Mouse (Mus musculus) embryonic fibroblast, embryonic 13.5 days (primary cell): ENCODE measurements around the gene Avp. TPM values are rescaled to one million over a fixed set of nuclear protein-coding genes. Genes with fewer than 3 reads are reported as not detected.

ENCODE experiments used
- H3K27ac ChIP-seq: 2 replicates; pipeline ENCODE4 v1.5.1; 2012; ENCODE audit warnings: low read length, control low read depth, inconsistent platforms; ENCODE audit not compliant: insufficient read depth
- H3K4me1 ChIP-seq: 2 replicates; pipeline ENCODE4 v1.6.1; 2011; ENCODE audit warnings: low read length; ENCODE audit not compliant: control insufficient read depth, insufficient read depth
- H3K4me3 ChIP-seq: 2 replicates; pipeline ENCODE4 v1.5.1; 2011; ENCODE audit warnings: mild to moderate bottlenecking, control low read depth, low read length; ENCODE audit not compliant: insufficient read depth
- CTCF ChIP-seq: IDR thresholded peaks from 2 replicates; pipeline ENCODE4 v1.5.1; 2011; ENCODE audit warnings: mild to moderate bottlenecking, control low read depth, low read length, moderate library complexity, borderline replicate concordance; ENCODE audit not compliant: insufficient read depth
- POLR2A ChIP-seq: IDR thresholded peaks from 2 replicates; pipeline ENCODE4 v1.6.1; 2011; ENCODE audit warnings: low read depth, mild to moderate bottlenecking, control low read depth, low read length, moderate library complexity
- polyA plus RNA-seq: library from polyadenylated mRNA; stranded (reverse); fragments of >200 nt; gene quantifications from 2 replicates; pipeline ENCODE4 v1.2.4, GENCODE M21; 2011; ENCODE audit warnings: low read depth; ENCODE audit not compliant: missing spikeins, insufficient read length

Gene Avp
- polyA plus RNA-seq, 1 experiment = not detected

GRCm38 (mm10) chr2:130574960-130575359, 7.4 kb downstream of the Avp start:
- no peaks in the 10 kb centered on the region for H3K4me1 ChIP-seq

GRCm38 (mm10) chr2:130569926-130570325, 12.4 kb downstream of the Avp start:
- H3K4me3 ChIP-seq = no peak overlapping the region
- no peak overlapping the region for H3K27ac ChIP-seq
- no peak for TF ChIP-seq POLR2A
- no peak for TF ChIP-seq CTCF
- no peaks in the 10 kb centered on the region for H3K4me1 ChIP-seq

More at GRCm38 (mm10) chr2:130574960-130575359, 7.4 kb downstream of the Avp start:
- TF ChIP-seq POLR2A (no peak), CTCF (no peak)
- no peak overlapping the region for H3K4me3 ChIP-seq
- no peak overlapping the region for H3K27ac ChIP-seq

GRCm38 (mm10) chr2:130568921-130569320, 13.4 kb downstream of the Avp start:
- Histone ChIP-seq H3K4me3 (no peak overlapping the region), H3K27ac (no peak overlapping the region), H3K4me1 (peaks cover 4% of the 10 kb centered on the region; the same call in 1 of the 2 replicates)
- TF ChIP-seq POLR2A = no peak
- no peak for TF ChIP-seq CTCF

GRCm38 (mm10) chr2:130564983-130565382, 17.4 kb downstream of the Avp start:
- TF ChIP-seq CTCF (no peak), POLR2A (no peak)
- peak overlapping the region; percentile 72; the same call in 1 of the 2 replicates for H3K4me3 ChIP-seq
- no peak overlapping the region for H3K27ac ChIP-seq
- peaks cover 4% of the 10 kb centered on the region; the same call in 1 of the 2 replicates for H3K4me1 ChIP-seq

- H3K4me3 ChIP-seq = peak overlapping the region; percentile 72
- no peak for TF ChIP-seq CTCF
- TF ChIP-seq POLR2A = no peak
- H3K27ac ChIP-seq = no peak overlapping the region
- H3K4me1 ChIP-seq = peaks cover 4% of the 10 kb centered on the region; the same call in 1 of the 2 replicates
Measured at GRCm38 (mm10) chr2:130564063-130564462, 18.3 kb downstream of the Avp start.

- TF ChIP-seq POLR2A = peak; percentile 89
- no peak for TF ChIP-seq CTCF
- Histone ChIP-seq H3K4me3 (peak within 1 kb of the TSS; percentile 72), H3K27ac (no peak within 1 kb of the TSS), H3K4me1 (peaks cover 4% of the 10 kb centered on the region; the same call in 1 of the 2 replicates)
Measured at GRCm38 (mm10) chr2:130563212-130564055, 18.9 kb downstream of the Avp start, which contains the start of gene Mrps26. Mrps26 (plus strand) TSS chr2:130563742.

- no peak overlapping the region for H3K27ac ChIP-seq
- H3K4me1 ChIP-seq = no peaks in the 10 kb centered on the region
- no peak overlapping the region for H3K4me3 ChIP-seq
- no peak for TF ChIP-seq CTCF
- no peak for TF ChIP-seq POLR2A
Measured at GRCm38 (mm10) chr2:130558015-130558414, 24.3 kb downstream of the Avp start.

- H3K27ac ChIP-seq = no peak overlapping the region
- TF ChIP-seq POLR2A (no peak), CTCF (no peak)
- H3K4me3 ChIP-seq = no peak overlapping the region
- H3K4me1 ChIP-seq = no peaks in the 10 kb centered on the region
Measured at GRCm38 (mm10) chr2:130557462-130557861, 24.9 kb downstream of the Avp start.

GRCm38 (mm10) chr2:130556292-130556691, 26.1 kb downstream of the Avp start:
- Histone ChIP-seq H3K4me3 (no peak overlapping the region), H3K4me1 (no peaks in the 10 kb centered on the region), H3K27ac (no peak overlapping the region)
- TF ChIP-seq CTCF = no peak
- TF ChIP-seq POLR2A = no peak

GRCm38 (mm10) chr2:130554841-130555240, 27.5 kb downstream of the Avp start:
- TF ChIP-seq POLR2A (no peak), CTCF (no peak)
- Histone ChIP-seq H3K4me1 (no peaks in the 10 kb centered on the region), H3K4me3 (no peak overlapping the region), H3K27ac (no peak overlapping the region)
